Mouse (Mus musculus): ENCODE measurements around the gene Abca16. TPM values are rescaled to one million over a fixed set of nuclear protein-coding genes. Genes with fewer than 3 reads are reported as not detected.

The Abca16 gene
- polyA plus RNA-seq (2014; fragmentation: Illumina TruSeq; extraction: RNeasy Lipid Tissue Mini Kit (QIAGEN cat#74804); ENCODE audit: low replicate concordance): not detected

DNA sequence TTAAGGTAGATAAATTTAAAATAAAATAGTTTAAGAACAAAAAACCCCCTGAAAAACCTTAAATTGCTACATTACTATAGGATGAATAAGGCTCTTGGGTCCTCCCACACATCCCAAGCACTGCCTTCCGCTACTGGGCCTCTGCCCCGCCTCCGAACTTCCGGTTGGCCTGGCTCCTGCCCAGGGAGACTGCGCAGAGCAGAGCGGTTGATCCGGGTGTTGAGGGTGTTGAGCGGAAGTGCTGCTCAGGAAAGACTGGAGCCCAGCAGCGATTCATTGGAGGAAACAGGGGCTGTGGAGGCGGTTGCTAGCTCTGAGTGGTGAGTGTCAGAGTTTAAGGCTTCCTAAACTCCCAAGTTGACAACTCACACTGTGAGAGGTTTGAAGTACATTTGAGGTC is at the start of gene Abca16:
Gene Abca16 (plus strand): TSS at position 201 of the 400 bp plus-strand sequence.

Other genes with a start within 250 kb of the Abca16 start
- 189 TPM for gene Anks4b, start 235.8 kb upstream of the Abca16 start, polyA plus RNA-seq (2014; fragmentation: Illumina TruSeq; extraction: RNeasy Lipid Tissue Mini Kit (QIAGEN cat#74804); ENCODE audit: low replicate concordance)
- 1.9 TPM for gene Crym, start 207.5 kb upstream of the Abca16 start, polyA plus RNA-seq (2014; fragmentation: Illumina TruSeq; extraction: RNeasy Lipid Tissue Mini Kit (QIAGEN cat#74804); ENCODE audit: low replicate concordance)
- gene Abca14, start 205.7 kb upstream of the Abca16 start, polyA plus RNA-seq (2014; fragmentation: Illumina TruSeq; extraction: RNeasy Lipid Tissue Mini Kit (QIAGEN cat#74804); ENCODE audit: low replicate concordance): 2.2 TPM
- not detected for gene Abca15, start 81.0 kb upstream of the Abca16 start, polyA plus RNA-seq (2014; fragmentation: Illumina TruSeq; extraction: RNeasy Lipid Tissue Mini Kit (QIAGEN cat#74804); ENCODE audit: low replicate concordance)
- 730 TPM for gene Uqcrc2, start 225.5 kb downstream of the Abca16 start, polyA plus RNA-seq (2014; fragmentation: Illumina TruSeq; extraction: RNeasy Lipid Tissue Mini Kit (QIAGEN cat#74804); ENCODE audit: low replicate concordance)